Mouse (Mus musculus) embryonic facial prominence, embryonic 11.5 days (tissue): ENCODE measurements around the gene Ms4a7. TPM values are rescaled to one million over a fixed set of nuclear protein-coding genes. Genes with fewer than 3 reads are reported as not detected.

Experiments used
- ATAC-seq: fragments of 200-750 bp; cut with Nextera tagmentation; replicated peaks from 2 replicates; pipeline ENCODE4 v1.8.0; 2017; ENCODE audit warnings: low read depth; ENCODE audit not compliant: insufficient number of reproducible peaks, low FRiP score, low TSS enrichment
- DNase-seq: peaks from one replicate; pipeline ENCODE4 v3.0.0-alpha.2; 2015; ENCODE audit warnings: low spot score
- H3K27ac ChIP-seq: fragments of 300-500 bp; sonication (generic); replicated peaks from 2 replicates; pipeline ENCODE4 v1.5.1; 2014; ENCODE audit warnings: mild to moderate bottlenecking, low read depth, low read length, control low read depth
- H3K27me3 ChIP-seq: fragments of 300-500 bp; sonication (generic); 2 replicates; pipeline ENCODE4 v1.6.1; 2014; ENCODE audit warnings: mild to moderate bottlenecking, low read length, moderate library complexity, mixed read lengths; ENCODE audit not compliant: control insufficient read depth, insufficient read depth
- H3K36me3 ChIP-seq: fragments of 300-500 bp; sonication (generic); replicated peaks from 2 replicates; pipeline ENCODE4 v1.6.1; 2014; ENCODE audit warnings: low read depth, mild to moderate bottlenecking, low read length, moderate library complexity, mixed read lengths; ENCODE audit not compliant: control insufficient read depth, insufficient read depth
- H3K4me1 ChIP-seq: fragments of 300-500 bp; sonication (generic); 2 replicates; pipeline ENCODE4 v1.6.1; 2014; ENCODE audit warnings: low read length, mixed read lengths; ENCODE audit not compliant: control insufficient read depth, insufficient read depth
- H3K4me2 ChIP-seq: fragments of 300-500 bp; sonication (generic); 2 replicates; pipeline ENCODE4 v1.6.1; 2014; ENCODE audit warnings: low read depth, mild to moderate bottlenecking, control low read depth, low read length, moderate library complexity
- H3K4me3 ChIP-seq: fragments of 300-500 bp; sonication (generic); 2 replicates; pipeline ENCODE4 v1.5.1; 2014; ENCODE audit warnings: low read depth, low read length, control low read depth
- H3K9ac ChIP-seq: fragments of 300-500 bp; sonication (generic); replicated peaks from 2 replicates; pipeline ENCODE4 v1.6.1; 2014; ENCODE audit warnings: mild to moderate bottlenecking, control low read depth, low read length
- H3K9me3 ChIP-seq: fragments of 300-500 bp; sonication (generic); replicated peaks from 2 replicates; pipeline ENCODE4 v1.6.1; 2016; ENCODE audit warnings: mild to moderate bottlenecking, low read length, inconsistent platforms, mixed read lengths; ENCODE audit not compliant: control insufficient read depth
- WGBS: fragments of 180-500 bp; shearing (Covaris S2); extraction: QIAGEN DNeasy Blood & Tissue Kit; methylation state at CpG from one replicate; pipeline ENCODE4 v1.1.7; 2014; 5-methylcytosine and 5-hydroxymethylcytosine counted together
- polyA plus RNA-seq: library from polyadenylated mRNA; unstranded; fragments of >200 nt; fragmentation: Nextera tagmentation; extraction: Ambion mirVana; gene quantifications from 2 replicates; pipeline ENCODE4 v1.2.1, GENCODE M21; 2014

The Ms4a7 gene
- polyA plus RNA-seq, 1 experiment from 2014 or later = 1.7 TPM

DNA sequence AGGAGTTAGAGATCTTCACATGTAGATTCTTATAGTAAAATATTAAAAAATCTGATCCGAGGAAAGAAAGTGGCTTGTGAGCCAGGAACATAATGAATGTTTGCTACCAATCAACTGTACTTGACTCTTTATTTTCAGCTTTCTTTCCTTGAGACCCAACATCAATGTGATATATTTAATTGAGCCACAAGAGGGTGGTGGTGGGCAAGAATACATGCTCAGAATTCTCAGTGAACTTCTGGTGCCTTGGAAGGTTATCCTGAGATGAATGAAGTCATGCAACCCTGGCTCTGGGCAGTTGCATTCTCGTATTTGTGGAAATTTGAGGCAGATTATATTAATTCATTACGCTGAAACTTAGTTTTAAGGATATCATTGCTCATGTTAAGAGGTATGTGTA lies 15.9 kb upstream of the Ms4a7 start:
- no peak for ATAC-seq
- H3K4me3 ChIP-seq = no peak overlapping the region
- DNase-seq = no peak
- no peaks in the 10 kb centered on the region for H3K36me3 ChIP-seq
- no peaks in the 10 kb centered on the region for H3K4me1 ChIP-seq
- H3K27me3 ChIP-seq = no peaks in the 10 kb centered on the region
- no peak overlapping the region for H3K27ac ChIP-seq
- no peaks in the 10 kb centered on the region for H3K9me3 ChIP-seq
- H3K4me2 ChIP-seq = no peak overlapping the region
- 62% methylated on average over 3 of the region's 3 CpGs for WGBS
- H3K9ac ChIP-seq = no peak overlapping the region

DNA sequence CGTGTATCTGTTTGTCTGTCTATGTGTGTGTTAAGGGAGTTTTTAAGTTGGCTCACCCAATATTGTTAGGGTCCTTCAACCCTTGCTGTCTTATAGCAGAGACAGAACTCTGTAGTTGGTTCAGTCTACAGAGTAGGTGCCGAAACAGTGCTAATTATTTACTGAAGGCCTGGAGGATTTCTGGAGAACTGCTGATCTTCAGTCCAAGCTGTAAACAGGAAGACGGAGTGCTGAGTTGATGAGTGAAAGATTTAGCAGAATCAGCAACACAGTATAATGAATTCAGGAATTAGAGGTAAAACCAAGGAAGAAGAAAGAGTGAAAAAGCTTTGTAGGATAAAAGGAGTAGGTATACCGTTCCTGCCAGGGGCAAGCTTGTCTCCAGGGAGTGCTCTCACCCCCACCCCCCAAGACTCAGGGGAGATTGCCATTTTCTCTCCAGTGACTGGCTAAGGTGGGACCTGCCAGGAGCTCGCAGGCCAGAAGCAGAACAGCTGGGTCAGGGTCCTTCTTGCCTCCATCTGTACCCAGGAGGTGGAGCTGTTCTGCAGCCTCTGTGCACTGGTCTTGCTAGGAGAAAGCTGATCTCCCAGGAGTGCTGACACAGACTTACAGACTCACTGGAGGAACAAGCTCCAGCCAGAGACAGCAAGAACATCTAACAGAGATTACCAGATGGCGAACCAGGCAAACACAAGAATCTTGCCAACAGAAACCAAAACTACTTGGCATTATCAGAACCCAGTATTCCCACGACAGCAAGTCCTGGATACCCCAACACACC lies 13.9 kb upstream of the Ms4a7 start:
- Histone ChIP-seq H3K9me3 (no peaks in the 10 kb centered on the region), H3K27ac (no peak overlapping the region), H3K4me2 (no peak overlapping the region), H3K36me3 (no peaks in the 10 kb centered on the region), H3K27me3 (no peaks in the 10 kb centered on the region), H3K4me1 (no peaks in the 10 kb centered on the region), H3K9ac (no peak overlapping the region), H3K4me3 (no peak overlapping the region)
- ATAC-seq (no peak), DNase-seq (peak; percentile 12)
- 57% methylated on average over 7 of the region's 7 CpGs for WGBS

DNA sequence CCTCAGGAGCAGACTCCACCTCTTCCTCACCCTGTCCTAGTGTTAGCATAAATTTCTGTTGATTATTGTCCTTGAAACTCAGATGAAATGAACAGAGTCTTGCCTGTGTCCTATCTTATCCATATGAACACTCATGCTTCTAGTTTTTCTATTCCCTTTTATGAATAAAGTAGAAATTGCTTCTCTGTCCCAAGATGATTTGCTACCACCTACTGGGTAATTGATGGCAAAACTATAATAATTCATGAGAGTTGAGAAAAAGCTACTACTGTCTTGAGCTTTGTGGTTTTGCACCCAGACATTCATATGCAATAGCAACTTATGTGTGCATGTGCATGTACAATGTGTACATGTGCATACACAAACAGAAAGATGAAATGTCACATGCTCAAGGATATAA lies 8.0 kb upstream of the Ms4a7 start:
- no peak for ATAC-seq
- no peak for DNase-seq
- no peaks in the 10 kb centered on the region for H3K36me3 ChIP-seq
- no peak overlapping the region for H3K27ac ChIP-seq
- H3K9ac ChIP-seq = no peak overlapping the region
- H3K27me3 ChIP-seq = no peaks in the 10 kb centered on the region
- H3K4me2 ChIP-seq = no peak overlapping the region
- no peaks in the 10 kb centered on the region for H3K4me1 ChIP-seq
- H3K9me3 ChIP-seq = no peaks in the 10 kb centered on the region
- no peak overlapping the region for H3K4me3 ChIP-seq

DNA sequence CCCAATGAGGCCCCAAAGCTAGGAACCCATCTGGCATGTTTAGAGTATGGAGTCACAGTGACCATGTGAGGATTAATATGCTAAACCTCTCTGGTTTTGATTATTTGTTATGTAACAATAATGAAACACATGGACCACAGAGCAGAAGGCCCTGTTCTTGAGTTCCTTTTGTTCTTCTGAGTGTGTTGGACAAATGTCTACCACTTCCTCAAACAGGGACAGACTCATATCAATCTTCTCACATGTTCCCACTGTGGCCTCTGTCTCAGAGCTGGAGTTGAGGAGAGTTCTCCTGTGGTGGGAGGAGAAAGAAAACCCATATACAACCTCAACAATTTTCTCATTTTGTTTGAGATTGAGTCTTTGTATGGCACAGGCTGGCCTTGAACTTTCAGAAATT lies 7.2 kb upstream of the Ms4a7 start:
- DNase-seq (no peak), ATAC-seq (no peak)
- H3K9me3 ChIP-seq = no peaks in the 10 kb centered on the region
- H3K36me3 ChIP-seq = no peaks in the 10 kb centered on the region
- H3K4me3 ChIP-seq = no peak overlapping the region
- H3K4me1 ChIP-seq = no peaks in the 10 kb centered on the region
- no peak overlapping the region for H3K4me2 ChIP-seq
- no peak overlapping the region for H3K27ac ChIP-seq
- H3K9ac ChIP-seq = no peak overlapping the region
- H3K27me3 ChIP-seq = no peaks in the 10 kb centered on the region

DNA sequence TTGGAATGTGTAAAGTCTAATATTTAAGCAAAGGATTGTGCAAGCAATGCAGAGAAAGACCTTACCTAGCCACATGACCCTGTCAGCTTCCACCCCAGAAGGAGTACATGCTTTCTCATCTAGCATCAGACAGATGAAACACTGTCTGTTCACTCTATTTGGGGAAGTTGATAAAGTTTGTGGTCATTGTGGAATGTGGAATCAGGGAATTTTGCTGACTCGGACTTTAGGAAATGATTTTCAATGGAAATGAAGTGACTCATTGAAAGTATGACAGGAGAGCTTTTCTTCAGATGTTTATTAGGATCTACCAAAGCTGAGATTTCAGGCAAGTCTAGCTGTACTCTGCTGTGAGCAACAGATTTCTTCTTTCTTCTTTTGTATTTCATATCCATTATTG lies 14.8 kb downstream of the Ms4a7 start:
- 91% methylated on average over 1 of the region's 1 CpGs for WGBS
- no peak overlapping the region for H3K4me2 ChIP-seq
- DNase-seq (no peak), ATAC-seq (no peak)
- no peaks in the 10 kb centered on the region for H3K36me3 ChIP-seq
- no peak overlapping the region for H3K27ac ChIP-seq
- no peaks in the 10 kb centered on the region for H3K9me3 ChIP-seq
- H3K4me1 ChIP-seq = no peaks in the 10 kb centered on the region
- H3K27me3 ChIP-seq = no peaks in the 10 kb centered on the region
- H3K4me3 ChIP-seq = no peak overlapping the region
- no peak overlapping the region for H3K9ac ChIP-seq

DNA sequence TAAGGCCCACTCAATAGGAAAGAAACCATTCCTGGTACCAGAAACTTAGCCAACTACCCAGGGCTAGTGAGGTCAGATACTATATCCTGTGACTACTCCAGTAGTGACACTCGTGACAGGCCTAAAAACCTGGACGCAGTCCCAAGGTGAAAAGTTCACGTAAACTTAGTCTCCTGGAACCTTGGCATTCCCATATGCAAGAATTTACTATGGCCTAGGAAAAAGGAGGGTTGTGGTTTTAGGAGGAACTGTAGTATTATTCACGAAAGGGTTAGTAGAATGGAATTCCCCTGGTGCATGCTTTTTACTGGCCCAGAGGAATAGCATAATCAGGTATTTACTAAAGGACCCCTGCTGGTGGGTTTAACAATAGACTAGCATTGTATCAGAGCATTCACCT lies 19.2 kb downstream of the Ms4a7 start:
- H3K4me2 ChIP-seq = no peak overlapping the region
- H3K27me3 ChIP-seq = no peaks in the 10 kb centered on the region
- no peak for ATAC-seq
- H3K9ac ChIP-seq = no peak overlapping the region
- no peaks in the 10 kb centered on the region for H3K4me1 ChIP-seq
- H3K9me3 ChIP-seq = no peaks in the 10 kb centered on the region
- DNase-seq = no peak
- 90% methylated on average over 4 of the region's 4 CpGs for WGBS
- H3K36me3 ChIP-seq = no peaks in the 10 kb centered on the region
- no peak overlapping the region for H3K27ac ChIP-seq
- H3K4me3 ChIP-seq = no peak overlapping the region

DNA sequence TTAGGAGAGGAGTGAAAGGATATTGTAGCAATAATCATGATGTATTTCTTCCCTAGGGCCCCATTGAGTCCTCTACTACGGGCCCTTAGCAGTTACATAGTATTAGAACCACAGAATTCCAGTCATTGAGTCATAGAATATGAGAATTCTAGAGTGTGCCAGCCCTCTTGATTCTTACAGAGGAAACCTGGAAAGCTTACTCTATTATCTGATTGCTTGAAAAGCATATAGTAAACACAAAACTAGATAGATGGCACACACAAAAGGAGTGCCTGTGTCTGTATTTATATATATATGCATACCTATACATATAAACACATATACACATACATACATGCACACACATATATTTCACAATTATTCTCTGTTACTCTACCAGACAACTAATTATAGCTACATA lies 21.6 kb downstream of the Ms4a7 start, which contains the start of gene Ms4a14:
Gene Ms4a14 (minus strand): TSS at position 101 of the 400 bp plus-strand sequence.
- H3K9me3 ChIP-seq = no peaks in the 10 kb centered on the region
- no peak within 1 kb of the TSS for H3K4me2 ChIP-seq
- no peak for ATAC-seq
- no peak for DNase-seq
- H3K36me3 ChIP-seq = no peaks in the 10 kb centered on the region
- H3K9ac ChIP-seq = no peak within 1 kb of the TSS
- no peaks in the 10 kb centered on the region for H3K4me1 ChIP-seq
- no peak within 1 kb of the TSS for H3K27ac ChIP-seq
- WGBS = 91% methylated on average over 1 of the region's 1 CpGs
- no peaks in the 10 kb centered on the region for H3K27me3 ChIP-seq
- no peak within 1 kb of the TSS for H3K4me3 ChIP-seq

DNA sequence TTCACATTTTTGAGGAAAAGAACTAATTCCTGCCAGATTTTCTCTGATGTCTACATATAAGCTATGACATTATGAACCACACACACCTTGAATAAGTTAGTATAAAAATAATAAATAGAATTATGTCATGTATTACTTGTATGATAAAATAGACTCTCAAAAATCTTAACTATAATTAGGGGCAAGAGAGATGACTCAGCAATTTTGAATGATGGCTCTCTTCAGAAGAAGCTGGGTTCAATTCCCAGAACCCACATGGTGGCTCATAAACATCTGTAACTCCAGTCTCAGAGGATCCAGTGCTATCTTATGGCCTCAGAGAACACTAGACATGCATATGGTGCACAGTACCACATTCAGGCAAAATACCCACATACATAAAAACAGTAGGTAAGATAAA lies 27.1 kb downstream of the Ms4a7 start:
- no peak overlapping the region for H3K9ac ChIP-seq
- no peak overlapping the region for H3K4me2 ChIP-seq
- DNase-seq = no peak
- no peak overlapping the region for H3K27ac ChIP-seq
- no peaks in the 10 kb centered on the region for H3K4me1 ChIP-seq
- no peaks in the 10 kb centered on the region for H3K36me3 ChIP-seq
- ATAC-seq = no peak
- no peak overlapping the region for H3K4me3 ChIP-seq
- no peaks in the 10 kb centered on the region for H3K27me3 ChIP-seq
- H3K9me3 ChIP-seq = no peaks in the 10 kb centered on the region
